Mouse (Mus musculus): ENCODE measurements around the gene Trpm3. TPM values are rescaled to one million over a fixed set of nuclear protein-coding genes. Genes with fewer than 3 reads are reported as not detected.

Gene Trpm3
- polyA plus RNA-seq, 1 experiment from 2014 or later, result 0.91 TPM

DNA sequence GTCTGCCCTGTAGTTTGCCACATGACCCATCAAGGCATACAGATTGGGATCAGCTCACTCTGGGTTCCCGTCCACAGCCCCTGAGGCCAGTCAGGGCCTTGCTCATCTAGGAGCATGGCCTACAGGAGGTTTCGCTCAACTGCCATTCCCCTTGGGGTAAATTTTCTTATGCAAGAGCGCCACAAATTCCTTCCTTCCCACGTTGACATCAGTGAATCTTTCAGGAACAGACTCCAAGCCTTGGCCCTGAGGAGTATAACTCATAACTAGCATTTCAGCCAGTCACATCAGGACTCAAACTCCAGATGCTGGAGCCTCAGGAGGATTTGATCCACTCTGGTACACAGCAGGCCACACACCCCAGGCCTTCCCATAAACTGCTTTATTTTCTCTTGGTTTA is 774.1 kb downstream of the Trpm3 start:
- Histone ChIP-seq H3K4me1 (ENCODE audit: control insufficient read depth, insufficient read depth, low read length) (peaks cover 13% of the 10 kb centered on the region), H3K9me3 (replicated peaks; ENCODE audit: control insufficient read depth, low read length) (no peaks in the 10 kb centered on the region), H3K4me3 (ENCODE audit: low read length) (no peak overlapping the region), H3K36me3 (ENCODE audit: control insufficient read depth, insufficient read depth) (no peaks in the 10 kb centered on the region), H3K4me2 (ENCODE audit: low read depth, low read length) (no peak overlapping the region), H3K9ac (ENCODE audit: low read length) (no peak overlapping the region), H3K27ac (ENCODE audit: low read length) (no peak overlapping the region), H3K27me3 (ENCODE audit: control insufficient read depth, insufficient read depth, low read length) (no peaks in the 10 kb centered on the region)
- ATAC-seq (replicated peaks; ENCODE audit: extremely low read depth, insufficient read depth, low FRiP score), result no peak
- WGBS, result 86% methylated on average over 4 of the region's 4 CpGs

- no peaks in the 10 kb centered on the region for H3K36me3 ChIP-seq (ENCODE audit: control insufficient read depth, insufficient read depth)
- 14% methylated on average over 16 of the region's 16 CpGs for WGBS
- H3K27me3 ChIP-seq (ENCODE audit: control insufficient read depth, insufficient read depth, low read length), result no peaks in the 10 kb centered on the region
- 0 out of 2 replicates have a peak, but pooled peaks have one; percentile 11 for ATAC-seq (replicated peaks; ENCODE audit: extremely low read depth, insufficient read depth, low FRiP score)
- peak overlapping the region; percentile 81 for H3K4me2 ChIP-seq (ENCODE audit: low read depth, low read length)
- H3K27ac ChIP-seq (ENCODE audit: low read length), result peak overlapping the region; percentile 80
- no peaks in the 10 kb centered on the region for H3K9me3 ChIP-seq (replicated peaks; ENCODE audit: control insufficient read depth, low read length)
- peak overlapping the region; percentile 53 for H3K4me3 ChIP-seq (ENCODE audit: low read length)
- peaks cover 10% of the 10 kb centered on the region for H3K4me1 ChIP-seq (ENCODE audit: control insufficient read depth, insufficient read depth, low read length)
- H3K9ac ChIP-seq (ENCODE audit: low read length), result peak overlapping the region; percentile 65
Observed at GRCm38 (mm10) chr19:22915868-22916642, 777.2 kb downstream of the Trpm3 start.

- peak overlapping the region; percentile 81 for H3K4me2 ChIP-seq (ENCODE audit: low read depth, low read length)
- no peaks in the 10 kb centered on the region for H3K9me3 ChIP-seq (replicated peaks; ENCODE audit: control insufficient read depth, low read length)
- H3K4me3 ChIP-seq (ENCODE audit: low read length), result peak overlapping the region; percentile 53
- H3K36me3 ChIP-seq (ENCODE audit: control insufficient read depth, insufficient read depth), result no peaks in the 10 kb centered on the region
- H3K4me1 ChIP-seq (ENCODE audit: control insufficient read depth, insufficient read depth, low read length), result peaks cover 10% of the 10 kb centered on the region
- H3K27me3 ChIP-seq (ENCODE audit: control insufficient read depth, insufficient read depth, low read length), result no peaks in the 10 kb centered on the region
- WGBS, result 22% methylated on average over 18 of the region's 18 CpGs
- H3K27ac ChIP-seq (ENCODE audit: low read length), result peak overlapping the region; percentile 80
- H3K9ac ChIP-seq (ENCODE audit: low read length), result peak overlapping the region; percentile 65; the same call in 1 of the 2 replicates
- peak; percentile 98 for ATAC-seq (replicated peaks; ENCODE audit: extremely low read depth, insufficient read depth, low FRiP score)
Observed at GRCm38 (mm10) chr19:22916643-22917344, 777.9 kb downstream of the Trpm3 start.

- Histone ChIP-seq H3K4me1 (ENCODE audit: control insufficient read depth, insufficient read depth, low read length) (peaks cover 10% of the 10 kb centered on the region), H3K27me3 (ENCODE audit: control insufficient read depth, insufficient read depth, low read length) (no peaks in the 10 kb centered on the region), H3K9ac (ENCODE audit: low read length) (no peak overlapping the region), H3K9me3 (replicated peaks; ENCODE audit: control insufficient read depth, low read length) (no peaks in the 10 kb centered on the region), H3K4me3 (ENCODE audit: low read length) (no peak overlapping the region), H3K27ac (ENCODE audit: low read length) (peak overlapping the region; percentile 80), H3K4me2 (ENCODE audit: low read depth, low read length) (no peak overlapping the region; the same call in 1 of the 2 replicates), H3K36me3 (ENCODE audit: control insufficient read depth, insufficient read depth) (no peaks in the 10 kb centered on the region)
- whole genome bisulfite sequencing, result 49% methylated on average over 3 of the region's 3 CpGs
- ATAC-seq (replicated peaks; ENCODE audit: extremely low read depth, insufficient read depth, low FRiP score), result no peak
Observed at GRCm38 (mm10) chr19:22917345-22917735, 778.5 kb downstream of the Trpm3 start.

DNA sequence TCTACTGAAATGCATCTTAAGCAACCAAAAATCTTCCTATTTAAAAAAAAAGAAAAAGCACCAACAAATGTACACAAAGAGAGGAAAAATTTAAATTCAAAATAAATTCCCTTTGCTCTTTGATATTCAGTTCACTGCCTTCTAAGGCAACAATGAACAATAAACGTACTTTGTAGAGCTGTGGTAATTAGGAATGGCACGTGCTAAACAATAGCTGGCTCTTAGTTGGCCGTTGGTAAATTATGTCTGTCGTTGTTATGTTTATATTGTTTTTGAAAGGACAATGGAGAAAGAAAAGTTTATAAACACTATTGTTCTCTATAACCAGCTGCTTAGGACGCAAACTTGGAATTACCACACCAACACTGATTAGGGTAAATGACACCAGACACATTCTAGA is 782.1 kb downstream of the Trpm3 start:
- Histone ChIP-seq H3K4me3 (ENCODE audit: low read length) (no peak overlapping the region), H3K27me3 (ENCODE audit: control insufficient read depth, insufficient read depth, low read length) (no peaks in the 10 kb centered on the region), H3K9ac (ENCODE audit: low read length) (no peak overlapping the region), H3K36me3 (ENCODE audit: control insufficient read depth, insufficient read depth) (no peaks in the 10 kb centered on the region), H3K4me1 (ENCODE audit: control insufficient read depth, insufficient read depth, low read length) (peaks cover 10% of the 10 kb centered on the region), H3K4me2 (ENCODE audit: low read depth, low read length) (no peak overlapping the region), H3K27ac (ENCODE audit: low read length) (no peak overlapping the region), H3K9me3 (replicated peaks; ENCODE audit: control insufficient read depth, low read length) (no peaks in the 10 kb centered on the region)
- 72% methylated on average over 5 of the region's 5 CpGs for WGBS
- ATAC-seq (replicated peaks; ENCODE audit: extremely low read depth, insufficient read depth, low FRiP score), result no peak

- WGBS, result 73% methylated on average over 18 of the region's 18 CpGs
- Histone ChIP-seq H3K4me2 (ENCODE audit: low read depth, low read length) (no peak overlapping the region), H3K36me3 (ENCODE audit: control insufficient read depth, insufficient read depth) (no peaks in the 10 kb centered on the region), H3K4me1 (ENCODE audit: control insufficient read depth, insufficient read depth, low read length) (no peaks in the 10 kb centered on the region), H3K9ac (ENCODE audit: low read length) (no peak overlapping the region), H3K27me3 (ENCODE audit: control insufficient read depth, insufficient read depth, low read length) (no peaks in the 10 kb centered on the region), H3K9me3 (replicated peaks; ENCODE audit: control insufficient read depth, low read length) (no peaks in the 10 kb centered on the region), H3K4me3 (ENCODE audit: low read length) (no peak overlapping the region), H3K27ac (ENCODE audit: low read length) (no peak overlapping the region)
- no peak for ATAC-seq (replicated peaks; ENCODE audit: extremely low read depth, insufficient read depth, low FRiP score)
Observed at GRCm38 (mm10) chr19:22922871-22923670, 784.2 kb downstream of the Trpm3 start.

DNA sequence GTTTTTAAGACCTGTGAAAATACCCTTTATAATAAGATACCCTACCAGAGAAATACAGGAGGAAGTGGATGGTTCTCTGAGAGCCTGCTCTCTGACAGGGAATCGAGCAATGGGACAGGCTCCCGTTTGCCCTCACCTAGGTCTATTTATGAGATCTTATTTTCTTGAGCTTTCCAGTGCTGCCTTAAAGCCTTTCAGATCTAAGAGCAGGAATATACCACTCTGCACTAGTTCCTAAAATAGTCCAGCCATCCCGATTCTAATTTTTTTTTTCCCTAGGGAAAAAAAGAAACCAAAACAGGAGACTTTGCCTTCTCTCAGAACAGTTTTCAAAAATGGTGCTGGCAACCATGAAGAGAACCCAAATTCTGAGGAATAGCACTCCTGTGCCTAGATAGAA is 786.4 kb downstream of the Trpm3 start:
- Histone ChIP-seq H3K36me3 (ENCODE audit: control insufficient read depth, insufficient read depth) (no peaks in the 10 kb centered on the region), H3K9me3 (replicated peaks; ENCODE audit: control insufficient read depth, low read length) (no peaks in the 10 kb centered on the region), H3K4me2 (ENCODE audit: low read depth, low read length) (no peak overlapping the region), H3K27ac (ENCODE audit: low read length) (no peak overlapping the region), H3K4me1 (ENCODE audit: control insufficient read depth, insufficient read depth, low read length) (peaks cover 8% of the 10 kb centered on the region), H3K9ac (ENCODE audit: low read length) (no peak overlapping the region), H3K4me3 (ENCODE audit: low read length) (no peak overlapping the region), H3K27me3 (ENCODE audit: control insufficient read depth, insufficient read depth, low read length) (no peaks in the 10 kb centered on the region)
- 51% methylated on average over 3 of the region's 3 CpGs for WGBS
- no peak for ATAC-seq (replicated peaks; ENCODE audit: extremely low read depth, insufficient read depth, low FRiP score)

GRCm38 (mm10) chr19:22926753-22927152 is 787.9 kb downstream of the Trpm3 start:
- peaks cover 16% of the 10 kb centered on the region for H3K4me1 ChIP-seq (ENCODE audit: control insufficient read depth, insufficient read depth, low read length)
- H3K4me3 ChIP-seq (ENCODE audit: low read length), result no peak overlapping the region
- H3K4me2 ChIP-seq (ENCODE audit: low read depth, low read length), result no peak overlapping the region
- WGBS, result 76% methylated on average over 9 of the region's 9 CpGs
- no peaks in the 10 kb centered on the region for H3K36me3 ChIP-seq (ENCODE audit: control insufficient read depth, insufficient read depth)
- H3K9ac ChIP-seq (ENCODE audit: low read length), result no peak overlapping the region
- no peaks in the 10 kb centered on the region for H3K27me3 ChIP-seq (ENCODE audit: control insufficient read depth, insufficient read depth, low read length)
- no peak overlapping the region for H3K27ac ChIP-seq (ENCODE audit: low read length)
- ATAC-seq (replicated peaks; ENCODE audit: extremely low read depth, insufficient read depth, low FRiP score), result no peak
- no peaks in the 10 kb centered on the region for H3K9me3 ChIP-seq (replicated peaks; ENCODE audit: control insufficient read depth, low read length)
